Comparison of ENCODE assay signal across 2 mouse cellular contexts in the genomic region with DNA sequence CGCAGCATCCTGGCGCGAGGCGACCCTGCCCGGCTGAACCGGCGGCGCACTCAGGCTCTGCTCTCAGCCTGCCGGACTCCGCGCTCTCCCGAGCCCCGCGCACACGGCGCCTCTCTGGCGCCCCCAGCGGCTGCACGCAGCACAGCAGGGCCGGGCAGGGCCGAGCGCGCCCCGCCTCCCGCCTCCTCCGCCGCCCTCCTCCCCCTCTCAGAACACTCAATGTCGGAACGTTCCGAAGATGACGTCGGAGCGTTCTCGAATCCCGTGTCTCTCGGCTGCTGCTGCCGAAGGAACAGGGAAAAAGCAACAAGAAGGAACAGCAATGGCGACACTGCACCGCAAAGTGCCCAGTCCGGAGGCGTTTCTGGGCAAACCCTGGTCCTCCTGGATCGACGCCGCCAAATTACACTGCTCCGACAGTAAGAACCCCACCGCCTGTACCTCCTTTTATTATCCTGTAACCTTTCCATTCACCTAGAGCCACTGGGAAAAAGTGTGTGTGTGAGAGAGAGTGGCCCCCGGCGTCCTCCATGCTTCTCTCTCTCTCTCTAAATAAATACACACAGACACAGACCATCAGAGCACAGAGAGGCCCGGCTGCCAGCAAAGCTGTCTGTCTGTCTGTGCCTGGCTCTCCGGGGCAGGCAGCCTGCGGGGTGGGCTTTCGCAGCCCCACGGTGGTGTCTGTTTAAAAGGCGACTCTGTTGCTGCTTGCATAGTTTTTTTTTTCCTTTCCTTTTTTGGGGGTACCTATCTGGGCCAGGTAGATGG.
TF ChIP-seq lines count a peak whose summit lies in the region.

A gene (plus strand): TSS at position 197 of the 771 bp plus-strand sequence.

TF ChIP-seq in C2C12, 6 proteins besides CTCF, POLR2A, EP300 and RAD21 (continued from another document):
- TF ChIP-seq FOSL1 (IDR thresholded peaks at IDR 0.05; ENCODE audit: insufficient read depth, low read length, poor library complexity, severe bottlenecking): no peak

TF ChIP-seq in myocyte, 11 proteins besides CTCF, POLR2A, EP300 and RAD21 (continued from another document):
- peak in 1 of 3 experiments; percentile 14 for TF ChIP-seq MYOD1 (IDR thresholded peaks at IDR 0.05; ENCODE audit: control insufficient read depth in 1 of 3, insufficient read length in 2 of 3, low read depth in 2 of 3)
